Mouse (Mus musculus) spleen, postnatal 10 days (tissue): ENCODE measurements around the gene Gm20390.

Source experiments
- DNase-seq, 2 experiments: peaks; one replicate each; pipeline ENCODE4 v3.0.0; 2021 to 2022; ENCODE audit warnings: low spot score in 2 of 2

The Gm20390 gene

GRCm38 (mm10) chr11:93968005-93968847 is at the start of gene Gm20390, which contains the start of gene Nme1:
TSS of gene Gm20390 (minus strand) at chr11:93968293.
TSS of gene Nme1 (minus strand) at chr11:93968521.
- peak; percentile 95 to 96 for DNase-seq

DNA sequence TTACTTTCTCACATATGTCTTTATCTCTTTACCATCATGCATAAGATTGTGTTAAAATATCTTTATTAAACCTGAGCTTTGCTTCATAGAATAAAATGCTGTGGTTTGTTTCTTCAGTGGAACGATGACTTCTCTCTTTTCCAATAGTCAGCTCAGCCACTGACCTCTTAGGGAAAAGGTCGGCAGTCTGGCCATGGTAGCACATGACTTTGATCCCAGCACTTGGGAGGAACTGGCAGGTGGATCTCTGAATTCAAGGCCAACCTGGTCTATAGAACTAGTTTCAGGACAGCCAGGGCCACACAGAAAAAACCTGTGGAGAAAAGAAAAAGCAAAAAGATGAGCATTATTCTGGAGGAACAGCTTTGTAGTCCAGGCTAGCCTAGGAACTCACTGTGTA is 35.3 kb upstream of the Gm20390 start:
- DNase-seq: no peak

DNA sequence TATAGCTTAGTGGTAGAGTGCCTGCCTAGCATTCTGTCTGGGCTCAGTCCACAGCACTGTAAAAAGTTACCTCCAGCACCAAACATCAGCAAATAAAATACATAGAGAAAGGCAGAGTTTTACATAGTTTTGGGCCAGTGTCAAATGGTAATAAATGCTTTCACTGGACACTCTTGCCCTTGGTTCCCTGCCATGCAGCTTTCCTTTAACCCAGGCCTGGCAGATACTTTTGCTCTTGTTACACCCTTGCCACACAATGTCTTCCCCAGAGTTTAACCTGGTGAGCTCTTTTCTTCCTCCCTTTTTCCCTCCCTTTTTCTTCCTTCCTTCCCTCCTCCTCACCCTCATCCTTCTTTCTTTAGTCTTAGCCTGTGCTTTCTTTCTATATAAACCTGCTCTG is 31.2 kb upstream of the Gm20390 start:
- no peak for DNase-seq

GRCm38 (mm10) chr11:93997141-93997775 is 29.2 kb upstream of the Gm20390 start:
- peak; percentile 30 to 60 for DNase-seq

- DNase-seq: peak; percentile 67 to 68
Measured at GRCm38 (mm10) chr11:93996306-93997140, 28.4 kb upstream of the Gm20390 start.

- DNase-seq: peak; percentile 89 to 96
Measured at GRCm38 (mm10) chr11:93995720-93996305, 27.7 kb upstream of the Gm20390 start, which contains the start of gene Spag9. TSS of gene Spag9 (plus strand) at chr11:93996091.

DNA sequence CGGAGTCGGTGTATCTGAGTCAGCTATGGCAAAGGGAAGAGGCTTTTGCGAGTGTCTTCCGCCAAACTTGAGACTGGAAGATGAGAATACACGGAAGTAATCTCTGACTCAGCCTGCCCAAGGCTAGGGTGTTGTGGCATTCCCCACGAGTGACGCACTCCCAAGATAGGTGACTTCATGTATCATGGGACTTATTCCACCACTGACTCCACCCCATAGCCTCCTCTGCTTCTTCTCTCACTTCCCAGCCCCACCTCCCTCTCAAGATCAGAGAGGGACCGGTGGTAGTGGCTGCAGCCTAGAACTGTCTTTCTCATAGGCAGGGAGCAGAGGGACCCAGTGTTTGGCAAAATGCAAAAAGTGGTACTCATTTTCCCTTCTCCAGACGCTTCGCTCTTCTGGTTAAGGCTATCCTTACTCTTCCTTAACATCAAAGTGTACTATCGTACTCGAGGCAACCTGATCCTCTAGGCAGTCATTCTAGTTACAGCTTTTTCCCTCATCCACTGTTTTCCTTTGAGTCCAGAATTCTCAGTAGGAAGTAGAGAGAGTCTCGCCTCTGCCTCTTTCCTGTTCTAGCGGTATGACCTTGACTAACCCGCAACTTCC is 27.1 kb upstream of the Gm20390 start:
- DNase-seq: peak; percentile 70 to 81

- no peak for DNase-seq
Measured at GRCm38 (mm10) chr11:93994531-93994930, 26.4 kb upstream of the Gm20390 start.

DNA sequence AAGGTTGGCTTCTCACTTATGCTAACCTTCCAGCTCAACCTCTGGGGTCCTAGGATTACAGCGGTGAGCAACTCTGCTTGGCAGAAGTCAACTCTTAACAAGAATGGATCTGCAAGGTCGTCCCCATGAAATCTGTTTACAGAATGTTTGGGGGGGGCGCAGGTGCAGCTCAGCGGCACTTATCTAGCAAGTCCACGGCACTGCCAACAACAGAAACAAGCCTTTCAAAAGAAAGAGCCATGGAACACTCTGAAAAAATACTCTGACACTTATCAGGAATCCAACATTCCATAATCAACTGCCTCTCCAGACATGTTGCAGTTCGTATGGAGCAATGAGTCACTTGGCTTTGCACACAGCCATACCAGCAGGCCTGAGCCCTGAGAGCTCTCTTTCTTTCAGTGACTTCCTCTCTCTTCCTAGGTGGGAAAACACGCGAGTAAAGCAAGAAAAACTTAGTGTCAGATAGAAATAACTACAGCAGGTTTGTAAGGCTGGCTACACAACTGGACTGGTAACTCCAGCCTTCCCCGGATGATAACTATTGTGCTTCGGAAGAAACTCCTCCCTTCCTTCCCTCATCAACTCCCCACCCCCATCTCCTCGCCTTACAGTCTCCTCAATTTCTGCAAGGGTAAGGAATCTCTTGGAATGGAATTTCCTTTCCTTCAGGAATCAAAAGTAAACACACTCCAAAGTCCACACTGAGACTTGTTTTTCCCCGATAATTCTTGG is 20.4 kb upstream of the Gm20390 start:
- no peak for DNase-seq

- no peak for DNase-seq
Measured at GRCm38 (mm10) chr11:93987625-93988327, 19.7 kb upstream of the Gm20390 start.

- no peak for DNase-seq
Measured at GRCm38 (mm10) chr11:93987026-93987425, 18.9 kb upstream of the Gm20390 start.

DNA sequence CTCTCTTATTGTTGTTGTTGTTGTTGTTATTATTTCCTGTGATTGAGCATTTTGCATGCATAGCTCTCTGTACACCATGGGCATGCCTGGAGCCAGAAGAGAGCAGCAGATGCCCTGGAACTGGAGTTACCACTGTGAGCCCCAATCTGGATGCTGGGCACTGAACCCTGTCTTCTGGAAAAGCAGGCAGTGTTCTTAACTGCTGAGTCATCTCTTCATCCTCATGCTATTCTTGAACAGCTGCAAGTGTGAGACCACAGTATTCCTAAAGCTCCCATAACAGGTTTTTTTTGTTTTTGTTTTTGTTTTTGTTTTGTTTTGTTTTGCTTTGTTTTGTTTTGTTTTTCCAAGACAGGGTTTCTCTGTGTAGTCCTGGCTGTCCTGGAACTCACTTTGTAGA is 18.2 kb upstream of the Gm20390 start:
- no peak for DNase-seq

GRCm38 (mm10) chr11:93985265-93985664 is 17.2 kb upstream of the Gm20390 start:
- DNase-seq: no peak

GRCm38 (mm10) chr11:93984619-93985018 is 16.5 kb upstream of the Gm20390 start:
- DNase-seq: no peak

DNA sequence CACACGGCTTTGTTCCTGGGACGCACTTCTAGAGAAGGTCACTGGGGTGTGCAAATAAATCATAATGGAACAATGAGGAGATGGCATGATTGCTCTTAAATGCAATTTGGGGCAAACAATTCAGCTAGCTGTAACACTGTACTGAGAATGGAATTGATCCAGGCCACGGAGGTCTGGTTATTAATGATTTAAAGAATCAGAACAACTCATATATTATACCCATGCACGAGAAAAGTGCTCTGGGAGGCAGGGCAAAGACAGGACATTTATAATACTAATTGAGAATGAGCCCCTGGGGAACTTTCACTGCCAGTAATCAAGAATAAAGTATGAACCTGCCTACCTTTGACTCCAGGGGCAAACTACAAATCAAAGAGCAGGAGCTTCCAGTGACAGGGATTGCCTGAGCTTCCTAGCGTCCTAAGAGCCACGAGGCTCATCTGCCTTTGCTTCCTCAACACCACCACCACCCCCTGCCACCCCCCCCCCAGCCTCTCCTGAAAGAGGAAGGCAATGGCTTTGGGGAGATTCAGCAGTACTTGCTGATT is 11.5 kb upstream of the Gm20390 start:
- no peak for DNase-seq

- no peak for DNase-seq
Measured at GRCm38 (mm10) chr11:93972951-93973350, 4.9 kb upstream of the Gm20390 start.

GRCm38 (mm10) chr11:93969799-93970198 is 1.7 kb upstream of the Gm20390 start:
- DNase-seq: no peak

GRCm38 (mm10) chr11:93969171-93969570 is 1.1 kb upstream of the Gm20390 start:
- DNase-seq: no peak

- DNase-seq: no peak
Measured at GRCm38 (mm10) chr11:93968848-93969128, 695 bp upstream of the Gm20390 start.

- peak in 1 of 2 experiments; percentile 14 for DNase-seq
Measured at GRCm38 (mm10) chr11:93967381-93967780, 712 bp downstream of the Gm20390 start.
